Mouse (Mus musculus) bone marrow, adult 2 months (tissue): ENCODE measurements at regions not wholly inside any gene's neighbourhood (a gene's known extent, or its start where the extent isn't known, plus 50 kb on each side); places are given as distances from the start of the nearest gene placed in this dataset.

ENCODE experiments used
- CTCF ChIP-seq: fragments of 200-500 bp; IDR thresholded peaks from 2 replicates; pipeline ENCODE4 v1.5.1; 2011; ENCODE audit warnings: low read length, control low read depth; ENCODE audit not compliant: control insufficient read depth, insufficient read depth
- POLR2A ChIP-seq: fragments of 200-500 bp; IDR thresholded peaks from 2 replicates; pipeline ENCODE4 v1.6.1; 2011; ENCODE audit warnings: low read depth, mild to moderate bottlenecking, control low read depth, low read length, borderline replicate concordance; ENCODE audit not compliant: control insufficient read depth

DNA sequence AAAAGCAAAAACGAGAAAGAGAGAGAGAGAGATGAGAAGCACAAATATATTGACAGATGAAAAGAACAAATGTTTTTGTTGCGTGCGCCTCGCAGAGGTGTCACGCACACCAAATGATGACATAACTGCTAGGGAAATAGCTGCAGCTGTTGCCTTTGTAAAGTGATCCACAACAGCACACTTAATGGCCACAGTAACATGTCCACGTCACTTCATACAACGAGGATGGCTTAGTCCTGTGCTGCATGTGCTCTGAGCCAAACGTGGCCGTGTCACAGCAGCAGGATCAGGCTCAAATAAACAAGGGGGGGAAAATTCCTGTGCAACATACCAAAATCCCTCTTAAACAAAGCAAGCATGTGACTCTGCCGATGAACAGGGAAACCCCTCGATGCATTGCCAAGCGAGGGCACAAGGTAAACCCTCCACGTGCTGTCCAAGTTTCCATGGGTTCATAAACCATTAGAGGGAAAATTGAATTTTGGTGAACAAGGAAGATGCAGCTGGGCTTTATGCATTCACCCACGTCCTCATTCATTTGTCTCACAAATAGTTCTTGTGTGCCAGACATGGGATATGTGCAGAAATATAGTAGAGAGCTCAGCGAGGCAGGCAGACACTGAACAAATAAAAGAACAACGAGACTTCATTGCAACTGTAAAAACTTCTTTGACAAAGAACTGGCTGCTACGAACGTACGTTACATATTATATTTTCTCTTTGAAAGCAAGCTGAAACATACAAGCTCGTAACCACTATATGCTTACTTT, 223.0 kb upstream of the Pard3b start:
- TF ChIP-seq CTCF (no peak), POLR2A (no peak)
